Mouse (Mus musculus): Measurements from ENCODE around the gene a.
A peak's percentile ranks its signal among the peaks of the same experiment; 100 is the strongest.

- TF ChIP-seq CTCF (IDR thresholded peaks at IDR 0.05) (0 out of 2 replicates have a peak, but pooled peaks have one; percentile 11), POLR2A (IDR thresholded peaks at IDR 0.05; ENCODE audit: insufficient read depth, low read depth, low read length) (peak; percentile 83), EP300 (IDR thresholded peaks at IDR 0.05; ENCODE audit: insufficient read depth, low read depth, low read length) (no peak)
Observed at GRCm38 (mm10) chr2:155073978-155074765, 283.0 kb downstream of the a start, which contains the start of gene Ahcy.
